Mouse (Mus musculus) forebrain, embryonic 10.5 days (tissue): ENCODE measurements around the gene Grm8. TPM values are rescaled to one million over a fixed set of nuclear protein-coding genes. Genes with fewer than 3 reads are reported as not detected.

Experiments used
- DNase-seq: peaks from one replicate; pipeline ENCODE4 v3.0.0-alpha.2; 2017; ENCODE audit warnings: low spot score; ENCODE audit errors: extremely low spot score
- H3K27ac ChIP-seq: fragments of 300-500 bp; sonication (generic); 2 replicates; pipeline ENCODE4 v1.5.1; 2016; ENCODE audit warnings: mild to moderate bottlenecking
- H3K27me3 ChIP-seq: fragments of 300-500 bp; sonication (generic); 2 replicates; pipeline ENCODE4 v1.6.1; 2016; ENCODE audit warnings: mild to moderate bottlenecking; ENCODE audit not compliant: poor library complexity, severe bottlenecking
- H3K36me3 ChIP-seq: fragments of 300-500 bp; sonication (generic); replicated peaks from 2 replicates; pipeline ENCODE4 v1.6.1; 2016; ENCODE audit warnings: mild to moderate bottlenecking, moderate library complexity
- H3K4me1 ChIP-seq: fragments of 300-500 bp; sonication (generic); 2 replicates; pipeline ENCODE4 v1.6.1; 2016
- H3K4me3 ChIP-seq: fragments of 300-500 bp; sonication (generic); 2 replicates; pipeline ENCODE4 v1.5.1; 2016; ENCODE audit warnings: mild to moderate bottlenecking, moderate library complexity
- H3K9me3 ChIP-seq: fragments of 300-500 bp; sonication (generic); 2 replicates; pipeline ENCODE4 v1.6.1; 2016; ENCODE audit warnings: mild to moderate bottlenecking, moderate library complexity
- WGBS: fragments of 180-500 bp; shearing (Covaris S2); methylation state at CpG from one replicate; pipeline ENCODE4 v1.1.7; 2016; 5-methylcytosine and 5-hydroxymethylcytosine counted together
- polyA plus RNA-seq: library from polyadenylated mRNA; unstranded; fragments of >200 nt; fragmentation: Nextera tagmentation; extraction: Ambion mirVana; gene quantifications from 2 replicates; pipeline ENCODE4 v1.2.1, GENCODE M21; 2016

Grm8 gene
- polyA plus RNA-seq, 1 experiment from 2014 or later: 0.78 TPM

- H3K36me3 ChIP-seq: no peaks in the 10 kb centered on the region
- no peak for DNase-seq
- no peak overlapping the region for H3K27ac ChIP-seq
- H3K4me3 ChIP-seq: no peak overlapping the region
- WGBS: 82% methylated on average over 6 of the region's 6 CpGs
- no peaks in the 10 kb centered on the region for H3K27me3 ChIP-seq
- no peaks in the 10 kb centered on the region for H3K9me3 ChIP-seq
- H3K4me1 ChIP-seq: no peaks in the 10 kb centered on the region
Observed at GRCm38 (mm10) chr6:27800881-27801572, 334.0 kb downstream of the Grm8 start.

DNA sequence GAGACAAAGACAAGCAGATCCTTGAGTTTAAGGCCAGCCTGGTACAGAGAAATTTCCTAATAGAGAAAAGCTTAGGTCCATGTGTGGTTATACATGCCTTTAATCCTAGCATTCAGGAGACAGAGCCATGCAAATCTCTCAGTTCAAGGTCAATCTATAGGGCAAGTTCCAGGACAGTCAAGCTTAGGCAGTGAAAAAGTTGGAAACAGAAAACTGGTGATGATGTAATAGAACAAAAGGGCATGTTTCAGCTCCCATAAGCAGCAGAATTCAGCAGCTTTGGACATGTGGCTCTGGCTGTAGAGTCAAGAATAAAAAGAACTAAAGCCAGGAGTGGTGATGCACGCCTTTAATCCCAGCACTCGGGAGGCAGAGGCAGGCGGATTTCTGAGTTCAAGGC, 336.2 kb downstream of the Grm8 start:
- H3K9me3 ChIP-seq: no peaks in the 10 kb centered on the region
- no peak overlapping the region for H3K4me3 ChIP-seq
- no peaks in the 10 kb centered on the region for H3K27me3 ChIP-seq
- 95% methylated on average over 3 of the region's 3 CpGs for WGBS
- H3K36me3 ChIP-seq: no peaks in the 10 kb centered on the region
- H3K4me1 ChIP-seq: no peaks in the 10 kb centered on the region
- no peak overlapping the region for H3K27ac ChIP-seq
- DNase-seq: no peak

DNA sequence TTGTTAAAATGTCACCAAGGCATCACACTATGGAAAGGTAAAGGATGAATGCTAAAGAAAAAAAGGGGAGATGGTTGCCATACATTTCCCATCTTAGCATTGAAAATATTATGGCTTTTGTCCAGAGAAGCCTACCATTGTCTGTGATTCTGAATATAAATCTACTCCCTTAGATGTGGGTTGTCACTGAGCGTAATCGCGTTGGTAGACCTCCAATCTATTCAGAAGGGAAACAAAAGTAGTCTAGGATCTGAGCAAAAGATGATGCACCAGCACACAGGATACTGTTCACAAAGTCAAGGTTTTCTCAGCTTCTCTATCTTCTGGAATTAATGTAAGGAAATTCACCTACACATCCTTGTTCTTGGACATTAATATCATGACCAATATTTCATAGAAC, 345.4 kb downstream of the Grm8 start:
- H3K4me3 ChIP-seq: no peak overlapping the region
- no peak for DNase-seq
- WGBS: 90% methylated on average over 3 of the region's 3 CpGs

GRCm38 (mm10) chr6:27789151-27789550, 345.8 kb downstream of the Grm8 start:
- 87% methylated on average over 4 of the region's 4 CpGs for WGBS
- no peaks in the 10 kb centered on the region for H3K9me3 ChIP-seq
- no peaks in the 10 kb centered on the region for H3K27me3 ChIP-seq
- no peak overlapping the region for H3K27ac ChIP-seq
- H3K36me3 ChIP-seq: no peaks in the 10 kb centered on the region
- no peaks in the 10 kb centered on the region for H3K4me1 ChIP-seq
- DNase-seq: no peak
- H3K4me3 ChIP-seq: no peak overlapping the region

More for the DNA sequence above, 345.4 kb downstream of the Grm8 start:
- H3K27me3 ChIP-seq: no peaks in the 10 kb centered on the region
- no peaks in the 10 kb centered on the region for H3K36me3 ChIP-seq
- no peaks in the 10 kb centered on the region for H3K4me1 ChIP-seq
- no peaks in the 10 kb centered on the region for H3K9me3 ChIP-seq
- no peak overlapping the region for H3K27ac ChIP-seq

DNA sequence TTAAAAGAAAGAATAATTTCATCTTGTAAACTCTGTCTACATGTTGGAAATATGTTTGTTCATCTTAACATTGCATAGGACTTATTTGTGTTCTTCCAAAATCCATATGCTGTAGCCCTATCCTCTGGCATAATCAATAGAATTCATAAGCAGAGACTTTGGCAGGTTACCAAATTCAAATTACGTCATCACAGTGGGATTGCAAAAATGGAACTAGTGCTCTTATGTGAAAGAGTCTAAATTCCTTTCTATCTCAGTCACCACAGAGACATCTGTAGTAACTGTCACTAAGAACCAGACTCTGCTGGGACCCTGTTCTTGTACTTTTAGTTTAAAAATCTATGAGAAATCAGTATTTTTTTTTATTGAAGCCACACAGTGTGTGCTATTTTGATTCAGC, 352.7 kb downstream of the Grm8 start:
- WGBS: 94% methylated on average over 1 of the region's 1 CpGs
- no peak for DNase-seq
- Histone ChIP-seq H3K4me3 (no peak overlapping the region), H3K27ac (no peak overlapping the region), H3K9me3 (no peaks in the 10 kb centered on the region), H3K27me3 (no peaks in the 10 kb centered on the region), H3K4me1 (no peaks in the 10 kb centered on the region), H3K36me3 (no peaks in the 10 kb centered on the region)

DNA sequence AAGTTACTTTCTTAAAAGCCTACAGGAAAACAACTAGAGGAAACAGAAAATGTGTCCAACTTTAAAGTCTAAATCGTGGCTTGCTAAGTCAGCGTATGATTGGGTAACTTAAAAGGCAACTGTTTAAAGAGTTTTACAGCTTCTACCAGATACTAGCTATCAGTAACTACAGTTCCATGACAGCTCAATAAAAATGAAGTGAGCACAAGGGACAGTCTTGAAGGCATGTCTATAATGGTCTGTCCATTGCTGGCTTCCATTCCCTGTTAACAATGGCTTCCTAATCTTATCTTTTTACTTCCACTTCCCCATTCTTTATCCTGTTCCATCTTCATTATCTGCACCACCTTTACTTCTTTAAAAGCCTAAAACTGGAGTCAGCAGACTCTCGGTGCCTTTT, 353.6 kb downstream of the Grm8 start:
- DNase-seq: no peak
- Histone ChIP-seq H3K36me3 (no peaks in the 10 kb centered on the region), H3K27ac (no peak overlapping the region), H3K9me3 (no peaks in the 10 kb centered on the region), H3K27me3 (no peaks in the 10 kb centered on the region), H3K4me1 (no peaks in the 10 kb centered on the region), H3K4me3 (no peak overlapping the region)
- WGBS: 80% methylated on average over 3 of the region's 3 CpGs

- no peaks in the 10 kb centered on the region for H3K36me3 ChIP-seq
- WGBS: 91% methylated on average over 4 of the region's 4 CpGs
- no peaks in the 10 kb centered on the region for H3K4me1 ChIP-seq
- H3K27ac ChIP-seq: no peak overlapping the region
- no peaks in the 10 kb centered on the region for H3K27me3 ChIP-seq
- no peak for DNase-seq
- H3K9me3 ChIP-seq: no peaks in the 10 kb centered on the region
- no peak overlapping the region for H3K4me3 ChIP-seq
Observed at GRCm38 (mm10) chr6:27775646-27776271, 359.2 kb downstream of the Grm8 start.

GRCm38 (mm10) chr6:27762061-27762460, 372.9 kb downstream of the Grm8 start:
- no peak for DNase-seq
- Histone ChIP-seq H3K27me3 (no peaks in the 10 kb centered on the region), H3K4me3 (no peak overlapping the region), H3K36me3 (no peaks in the 10 kb centered on the region), H3K4me1 (no peaks in the 10 kb centered on the region), H3K9me3 (no peaks in the 10 kb centered on the region), H3K27ac (no peak overlapping the region)
- WGBS: 95% methylated on average over 6 of the region's 6 CpGs

DNA sequence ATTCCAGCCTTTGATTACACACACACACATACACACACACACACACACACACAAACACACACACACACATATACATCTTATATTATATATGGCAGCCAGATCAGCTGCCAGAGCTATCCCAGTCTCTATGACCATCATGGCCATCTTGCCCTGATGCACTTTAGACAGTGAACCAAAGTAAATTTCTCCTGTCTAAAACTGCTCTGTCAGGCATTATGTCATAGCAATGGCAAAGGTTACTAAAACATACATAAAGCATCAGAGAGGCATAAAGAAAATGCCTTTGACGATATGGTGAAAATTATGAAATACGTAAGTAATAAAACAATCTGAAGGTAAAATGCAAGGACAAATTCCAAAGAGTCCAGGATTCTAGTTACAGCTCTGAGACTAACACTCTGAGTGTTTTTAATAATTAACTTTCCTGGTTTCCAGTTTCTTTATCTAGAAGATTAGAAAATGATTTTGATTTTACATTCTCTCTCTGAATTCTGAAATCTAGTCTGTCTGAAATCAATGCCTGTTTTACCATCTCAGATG, 381.6 kb downstream of the Grm8 start:
- no peaks in the 10 kb centered on the region for H3K27me3 ChIP-seq
- no peak overlapping the region for H3K4me3 ChIP-seq
- no peak overlapping the region for H3K27ac ChIP-seq
- DNase-seq: no peak
- H3K9me3 ChIP-seq: no peaks in the 10 kb centered on the region
- 92% methylated on average over 2 of the region's 2 CpGs for WGBS
- peaks cover 6% of the 10 kb centered on the region; the same call in 1 of the 2 replicates for H3K4me1 ChIP-seq
- no peaks in the 10 kb centered on the region for H3K36me3 ChIP-seq

DNA sequence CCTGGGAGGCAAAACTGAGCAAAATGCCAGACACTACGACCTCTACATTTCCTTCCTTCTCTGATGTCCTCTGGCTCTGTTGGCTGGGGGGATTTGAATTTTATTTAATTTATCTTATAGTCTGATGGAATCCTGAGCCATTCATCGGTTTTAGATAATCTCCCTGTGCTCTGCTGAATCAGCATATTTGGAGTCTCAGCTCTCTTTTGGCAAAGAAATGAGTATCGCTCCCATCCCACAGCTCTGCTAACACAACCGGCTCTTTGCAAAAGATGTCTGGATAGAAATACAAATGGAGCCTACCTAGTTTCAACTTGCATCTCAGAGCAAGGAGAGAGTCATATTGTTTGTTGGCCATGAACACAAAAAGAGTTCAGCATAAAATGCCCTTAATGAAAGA, 388.5 kb downstream of the Grm8 start:
- H3K27ac ChIP-seq: no peak overlapping the region
- 65% methylated on average over 4 of the region's 4 CpGs for WGBS
- DNase-seq: no peak
- H3K9me3 ChIP-seq: no peaks in the 10 kb centered on the region
- no peaks in the 10 kb centered on the region for H3K27me3 ChIP-seq
- no peak overlapping the region for H3K4me3 ChIP-seq
- peaks cover 14% of the 10 kb centered on the region for H3K4me1 ChIP-seq
- H3K36me3 ChIP-seq: no peaks in the 10 kb centered on the region

DNA sequence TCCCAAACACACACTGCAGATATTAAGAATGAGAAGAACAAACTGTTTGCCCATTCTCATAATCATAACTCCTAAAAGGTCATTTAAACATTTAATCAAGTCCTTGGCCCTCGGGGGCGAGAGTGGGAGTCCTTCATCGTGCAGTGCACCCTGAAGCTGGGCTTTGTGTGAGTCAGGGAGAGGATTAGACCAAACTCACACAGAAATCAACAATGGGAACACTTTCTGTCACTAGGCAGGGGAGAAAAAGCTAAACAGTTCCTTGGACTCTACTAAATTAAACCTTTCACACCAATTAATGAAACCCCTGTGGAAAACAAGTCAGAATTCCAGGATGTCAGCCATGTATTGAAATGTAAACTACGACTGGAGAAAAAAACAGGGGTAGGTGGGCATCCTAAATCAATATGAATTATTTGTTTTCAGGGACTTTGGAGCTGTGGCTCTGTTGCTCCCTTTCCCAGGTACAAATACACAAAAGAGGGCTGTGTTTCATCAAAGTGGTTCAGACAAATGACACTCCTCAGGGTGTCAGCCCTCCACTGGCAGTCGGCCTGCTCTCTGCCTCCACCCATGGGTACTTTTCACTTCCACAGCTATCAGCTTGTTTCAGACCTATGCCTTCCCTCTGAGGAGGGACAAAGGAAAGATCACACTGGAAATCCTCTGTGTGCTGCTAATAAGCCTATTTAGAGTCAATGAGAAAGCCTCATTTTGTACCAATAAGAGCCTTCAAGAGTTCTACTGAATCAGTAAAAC, 389.1 kb downstream of the Grm8 start:
- Histone ChIP-seq H3K4me3 (no peak overlapping the region), H3K36me3 (no peaks in the 10 kb centered on the region), H3K4me1 (peaks cover 14% of the 10 kb centered on the region), H3K27ac (no peak overlapping the region), H3K27me3 (no peaks in the 10 kb centered on the region), H3K9me3 (no peaks in the 10 kb centered on the region)
- 8% methylated on average over 5 of the region's 5 CpGs for WGBS
- no peak for DNase-seq

GRCm38 (mm10) chr6:27689382-27689781, 445.6 kb downstream of the Grm8 start:
- no peak overlapping the region for H3K27ac ChIP-seq

More at GRCm38 (mm10) chr6:27689382-27689781, 445.6 kb downstream of the Grm8 start:
- Histone ChIP-seq H3K4me1 (no peaks in the 10 kb centered on the region), H3K27me3 (no peaks in the 10 kb centered on the region), H3K4me3 (no peak overlapping the region), H3K9me3 (no peaks in the 10 kb centered on the region), H3K36me3 (no peaks in the 10 kb centered on the region)
- 89% methylated on average over 3 of the region's 3 CpGs for WGBS
- DNase-seq: no peak
